Mouse (Mus musculus): ENCODE measurements at regions not wholly inside any gene's neighbourhood (a gene's known extent, or its start where the extent isn't known, plus 50 kb on each side); places are given as distances from the start of the nearest gene placed in this dataset.

- Histone ChIP-seq H3K4me3 (no peak overlapping the region), H3K27ac (peak overlapping the region; percentile 36; the same call in 1 of the 2 replicates)
- DNase-seq (ENCODE audit: low spot score in 2 of 2), result peak; percentile 9 to 32
- no peak for TF ChIP-seq CTCF (conservative IDR thresholded peaks at IDR 0.05)
These were observed 156.7 kb upstream of the Cypt15 start for GRCm38 (mm10) chrX:39189417-39189816.

GRCm38 (mm10) chrX:39229683-39230082 lies 116.4 kb upstream of the Cypt15 start:
- TF ChIP-seq CTCF (conservative IDR thresholded peaks at IDR 0.05), result no peak
- DNase-seq (ENCODE audit: low spot score in 2 of 2), result peak; percentile 16 to 29
- H3K4me3 ChIP-seq, result no peak overlapping the region
- H3K27ac ChIP-seq, result no peak overlapping the region

DNA sequence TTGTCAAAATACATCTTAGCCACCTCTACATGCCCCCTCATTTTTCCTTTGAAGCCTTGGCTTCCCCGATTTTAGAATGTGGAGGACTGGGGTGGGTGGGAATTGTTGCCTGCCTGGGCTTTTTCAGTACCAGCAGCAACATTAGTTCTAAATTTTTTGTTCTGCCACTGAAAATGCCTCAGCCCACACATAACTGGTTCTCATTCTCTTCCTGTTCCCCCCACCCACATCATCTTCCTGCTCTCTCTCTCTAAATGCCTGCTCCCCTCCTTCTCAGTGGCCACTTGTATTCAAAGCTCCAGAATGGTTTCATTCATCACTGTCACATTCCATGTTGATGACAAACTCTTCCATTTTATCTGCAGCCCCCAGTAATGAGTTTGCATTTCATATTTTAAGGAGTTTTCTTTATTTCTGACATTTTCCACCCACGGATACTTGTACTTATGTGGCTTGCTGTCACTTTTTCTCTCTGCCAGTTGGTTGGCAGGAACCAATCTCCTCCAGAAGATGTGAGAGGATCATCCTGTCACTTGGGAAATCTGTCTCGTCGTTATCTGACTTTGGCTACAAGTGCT lies 95.8 kb upstream of the Cypt15 start:
- no peak for TF ChIP-seq CTCF (conservative IDR thresholded peaks at IDR 0.05)
- peak; percentile 17 to 36 for DNase-seq (ENCODE audit: low spot score in 2 of 2)
- no peak overlapping the region for H3K4me3 ChIP-seq
- H3K27ac ChIP-seq, result peak overlapping the region; percentile 32; the same call in 1 of the 2 replicates
